Comparison of ENCODE assay signal across 21 mouse cellular contexts in the genomic region with DNA sequence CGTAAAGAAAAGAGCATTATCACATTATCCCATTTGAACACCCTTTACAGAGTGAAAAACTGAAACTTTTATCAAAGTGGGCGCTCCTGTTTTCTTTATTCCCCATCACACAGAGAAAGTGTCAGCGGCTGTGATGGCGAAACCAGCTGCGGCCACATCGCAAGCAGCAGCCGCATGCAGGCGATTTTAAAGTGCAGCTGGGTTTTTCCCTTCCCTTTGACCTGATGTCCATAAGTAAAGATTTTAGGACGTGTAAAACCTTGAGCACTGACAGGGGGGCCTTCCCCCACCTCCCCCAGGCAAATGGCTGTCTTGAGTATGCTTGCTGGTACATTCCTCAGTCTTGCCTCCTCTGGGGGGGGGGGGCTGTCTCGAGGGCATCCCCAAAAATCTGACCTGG.
DNase-seq lines count a peak whose midpoint lies in the region; ATAC-seq and TF ChIP-seq lines count a peak whose summit lies in the region.
"Had no signal": no experiment of that assay in that cellular context is flagged by ENCODE, and none has a peak within 500 bp of the region (broad histone marks: within the 10 kb centered on the region; RNA-seq: fewer than 3 reads in every experiment).

No protein-coding gene starts in this region.

- no peak overlapping the region for H3K9ac ChIP-seq in embryonic facial prominence, embryonic 11.5 days (replicated peaks; ENCODE audit: low read length)
- no peak overlapping the region for H3K9ac ChIP-seq in limb, embryonic 14.5 days (ENCODE audit: low read depth, low read length, severe bottlenecking)
- H3K9ac ChIP-seq: embryonic facial prominence, embryonic 15.5 days; forebrain, embryonic 12.5 days; hindbrain, embryonic 14.5 days; lung, embryonic 15.5 days; neural tube, embryonic 13.5 days had no signal

- TF ChIP-seq POLR2A in limb, embryonic 14.5 days (IDR thresholded peaks at IDR 0.05; ENCODE audit: borderline replicate concordance, extremely low read depth, insufficient read depth, insufficient read length), result no peak

- peak overlapping the region; percentile 49; the same call in 1 of the 2 replicates for H3K27ac ChIP-seq in layer of hippocampus, adult 2 months
- H3K27ac ChIP-seq in embryonic facial prominence, embryonic 11.5 days (replicated peaks; ENCODE audit: low read depth, low read length), result peak overlapping the region; percentile 22; the same call in 1 of the 2 replicates
- peak overlapping the region; percentile 48; the same call in 1 of the 2 replicates for H3K27ac ChIP-seq in limb, embryonic 14.5 days (replicated peaks; ENCODE audit: low read depth, low read length)
- H3K27ac ChIP-seq: embryonic facial prominence, embryonic 15.5 days; forebrain, embryonic 12.5 days; hindbrain, embryonic 14.5 days; lung, embryonic 15.5 days; neural tube, embryonic 13.5 days had no signal

- H3K4me1 ChIP-seq in embryonic facial prominence, embryonic 11.5 days (ENCODE audit: control insufficient read depth, insufficient read depth, low read length), result peaks cover 3% of the 10 kb centered on the region; the same call in 1 of the 2 replicates
- peaks cover 81% of the 10 kb centered on the region for H3K4me1 ChIP-seq in limb, embryonic 14.5 days (ENCODE audit: control insufficient read depth, insufficient read depth, low read length)
- H3K4me1 ChIP-seq: forebrain, embryonic 12.5 days had no signal

- no peak for ATAC-seq in embryonic facial prominence, embryonic 11.5 days (replicated peaks; ENCODE audit: insufficient number of reproducible peaks, low FRiP score, low TSS enrichment, low read depth)
- no peak for ATAC-seq in limb, embryonic 14.5 days (ENCODE audit: low FRiP score, low read depth)
- ATAC-seq: CD4-positive, CD25-positive, alpha-beta regulatory T cell, adult 4 months; intestine, postnatal 0 days had no signal

- H3K27me3 ChIP-seq in embryonic facial prominence, embryonic 11.5 days (ENCODE audit: control insufficient read depth, insufficient read depth, low read length), result no peaks in the 10 kb centered on the region
- no peaks in the 10 kb centered on the region for H3K27me3 ChIP-seq in limb, embryonic 14.5 days (ENCODE audit: control insufficient read depth, insufficient read depth, low read length)
- H3K27me3 ChIP-seq: embryonic facial prominence, embryonic 15.5 days; lung, embryonic 15.5 days had no signal

- no peak overlapping the region for H3K4me3 ChIP-seq in layer of hippocampus, adult 2 months
- no peak overlapping the region for H3K4me3 ChIP-seq in embryonic facial prominence, embryonic 11.5 days (ENCODE audit: low read depth, low read length)
- H3K4me3 ChIP-seq in limb, embryonic 14.5 days (replicated peaks; ENCODE audit: low read length), result no peak overlapping the region
- H3K4me3 ChIP-seq: embryonic facial prominence, embryonic 15.5 days; forebrain, embryonic 12.5 days; lung, embryonic 15.5 days; neural tube, embryonic 13.5 days had no signal

- no peaks in the 10 kb centered on the region for H3K36me3 ChIP-seq in embryonic facial prominence, embryonic 11.5 days (replicated peaks; ENCODE audit: control insufficient read depth, insufficient read depth, low read depth, low read length)
- no peaks in the 10 kb centered on the region for H3K36me3 ChIP-seq in limb, embryonic 14.5 days (ENCODE audit: control insufficient read depth, insufficient read depth, low read length)
- H3K36me3 ChIP-seq: embryonic facial prominence, embryonic 15.5 days; forebrain, embryonic 12.5 days; lung, embryonic 15.5 days; neural tube, embryonic 13.5 days had no signal

- H3K9me3 ChIP-seq in embryonic facial prominence, embryonic 11.5 days (replicated peaks; ENCODE audit: control insufficient read depth, low read length), result no peaks in the 10 kb centered on the region
- H3K9me3 ChIP-seq in limb, embryonic 14.5 days (ENCODE audit: control insufficient read depth, low read length), result no peaks in the 10 kb centered on the region
- H3K9me3 ChIP-seq: embryonic facial prominence, embryonic 15.5 days; forebrain, embryonic 12.5 days; lung, embryonic 15.5 days; neural tube, embryonic 13.5 days had no signal

- no peak for TF ChIP-seq CTCF in layer of hippocampus, adult 2 months (conservative IDR thresholded peaks at IDR 0.05)

- DNase-seq in embryo, embryonic 10.5 days (ENCODE audit: low spot score), result peak; percentile 47
- DNase-seq in embryo, embryonic 10 days (ENCODE audit: low spot score), result no peak
- no peak for DNase-seq in layer of hippocampus, adult 2 months (ENCODE audit: low spot score in 2 of 2)
- DNase-seq in layer of hippocampus, adult 11-12 months (ENCODE audit: low spot score), result no peak
- no peak for DNase-seq in embryonic facial prominence, embryonic 11.5 days (ENCODE audit: low spot score)
- no peak for DNase-seq in limb, embryonic 14.5 days (ENCODE audit: low spot score)
- DNase-seq in adipocyte (ENCODE audit: low spot score), result no peak
- DNase-seq in frontal cortex, postnatal 10 days (ENCODE audit: low spot score in 2 of 2), result no peak
- DNase-seq: adrenal gland, adult 8-10 months; cerebellum, postnatal 10 days; gastrocnemius, postnatal 36 days; heart, postnatal 10 days; thymus, postnatal 4 days had no signal

- no peak overlapping the region for H3K4me2 ChIP-seq in embryonic facial prominence, embryonic 11.5 days (ENCODE audit: low read depth, low read length)
- peak overlapping the region; percentile 27 for H3K4me2 ChIP-seq in limb, embryonic 14.5 days (replicated peaks; ENCODE audit: low read depth, low read length, severe bottlenecking)
- H3K4me2 ChIP-seq: embryonic facial prominence, embryonic 15.5 days; forebrain, embryonic 12.5 days; hindbrain, embryonic 14.5 days; liver, embryonic 11.5 days; lung, embryonic 15.5 days; neural tube, embryonic 13.5 days had no signal

- WGBS in embryonic facial prominence, embryonic 11.5 days, result 53% methylated on average over 10 of the region's 10 CpGs
- 24% methylated on average over 10 of the region's 10 CpGs for WGBS in limb, embryonic 14.5 days
